Mouse (Mus musculus): ENCODE measurements around the gene Olfr45. TPM values are rescaled to one million over a fixed set of nuclear protein-coding genes. Genes with fewer than 3 reads are reported as not detected.

Gene Olfr45
- polyA plus RNA-seq, 1 experiment from 2014 or later = not detected

GRCm38 (mm10) chr7:140725558-140725957 is 43.8 kb downstream of the Olfr45 start:
- Histone ChIP-seq H3K36me3 (no peaks in the 10 kb centered on the region), H3K9ac (no peak overlapping the region), H3K4me2 (replicated peaks) (no peak overlapping the region), H3K9me3 (replicated peaks) (0 out of 2 replicates have a peak, but pooled peaks cover 3% of the 10 kb centered on the region), H3K27ac (replicated peaks) (no peak overlapping the region), H3K4me3 (replicated peaks) (no peak overlapping the region), H3K27me3 (no peaks in the 10 kb centered on the region), H3K4me1 (no peaks in the 10 kb centered on the region)
- no peak for ATAC-seq (ENCODE audit: insufficient number of reproducible peaks, low FRiP score, low TSS enrichment, low read depth)

GRCm38 (mm10) chr7:140733162-140733561 is 51.4 kb downstream of the Olfr45 start:
- H3K4me1 ChIP-seq = no peaks in the 10 kb centered on the region
- no peak overlapping the region for H3K27ac ChIP-seq (replicated peaks)
- H3K4me2 ChIP-seq (replicated peaks) = no peak overlapping the region
- H3K36me3 ChIP-seq = no peaks in the 10 kb centered on the region
- no peak overlapping the region for H3K4me3 ChIP-seq (replicated peaks)
- H3K9ac ChIP-seq = no peak overlapping the region
- 0 out of 2 replicates have a peak, but pooled peaks cover 1% of the 10 kb centered on the region for H3K9me3 ChIP-seq (replicated peaks)
- WGBS = 73% methylated on average over 2 of the region's 2 CpGs
- no peaks in the 10 kb centered on the region for H3K27me3 ChIP-seq
- ATAC-seq (ENCODE audit: insufficient number of reproducible peaks, low FRiP score, low TSS enrichment, low read depth) = no peak

Other genes starting within 250 kb of the Olfr45 start
- 0.09 and 0.19 TPM in 2 replicates for gene Olfr533, start 218.6 kb upstream of the Olfr45 start, polyA plus RNA-seq (2015; fragmentation: Nextera tagmentation; extraction: Ambion mirVana)
- gene Olfr535, start 197.7 kb upstream of the Olfr45 start, polyA plus RNA-seq (2015; fragmentation: Nextera tagmentation; extraction: Ambion mirVana) = not detected in 2 replicates
- 0.76 TPM in 1 of 2 replicates, not detected in the other for gene Olfr536, start 174.6 kb upstream of the Olfr45 start, polyA plus RNA-seq (2015; fragmentation: Nextera tagmentation; extraction: Ambion mirVana)
- gene Olfr538, start 114.1 kb upstream of the Olfr45 start, polyA plus RNA-seq (2015; fragmentation: Nextera tagmentation; extraction: Ambion mirVana) = not detected in 2 replicates
- gene Olfr46, start 80.7 kb upstream of the Olfr45 start, polyA plus RNA-seq (2015; fragmentation: Nextera tagmentation; extraction: Ambion mirVana) = not detected in 2 replicates
- gene Olfr61, start 53.0 kb upstream of the Olfr45 start, polyA plus RNA-seq (2015; fragmentation: Nextera tagmentation; extraction: Ambion mirVana) = not detected in 2 replicates
- not detected in 2 replicates for gene Olfr53, start 35.5 kb upstream of the Olfr45 start, polyA plus RNA-seq (2015; fragmentation: Nextera tagmentation; extraction: Ambion mirVana)
- not detected in 2 replicates for gene Olfr539, start 22.0 kb upstream of the Olfr45 start, polyA plus RNA-seq (2015; fragmentation: Nextera tagmentation; extraction: Ambion mirVana)
- not detected in 2 replicates for gene Olfr541, start 15.3 kb downstream of the Olfr45 start, polyA plus RNA-seq (2015; fragmentation: Nextera tagmentation; extraction: Ambion mirVana)
- gene Cyp2e1, start 81.8 kb downstream of the Olfr45 start, polyA plus RNA-seq (2015; fragmentation: Nextera tagmentation; extraction: Ambion mirVana) = not detected in 2 replicates
- gene Syce1, start 105.9 kb downstream of the Olfr45 start, polyA plus RNA-seq (2015; fragmentation: Nextera tagmentation; extraction: Ambion mirVana) = 0.19 TPM in 1 of 2 replicates, not detected in the other
- gene Zfp941, start 140.2 kb downstream of the Olfr45 start, polyA plus RNA-seq (2015; fragmentation: Nextera tagmentation; extraction: Ambion mirVana) = 0.56 and 0.87 TPM in 2 replicates
- 38.8 and 42.6 TPM in 2 replicates for gene Urah, start 153.1 kb downstream of the Olfr45 start, polyA plus RNA-seq (2015; fragmentation: Nextera tagmentation; extraction: Ambion mirVana)
- 2.3 and 8.5 TPM in 2 replicates for gene Scgb1c1, start 163.6 kb downstream of the Olfr45 start, polyA plus RNA-seq (2015; fragmentation: Nextera tagmentation; extraction: Ambion mirVana)
- 0.20 and 0.48 TPM in 2 replicates for gene Odf3, start 165.9 kb downstream of the Olfr45 start, polyA plus RNA-seq (2015; fragmentation: Nextera tagmentation; extraction: Ambion mirVana)
- gene Gm45785, start 174.4 kb downstream of the Olfr45 start, polyA plus RNA-seq (2015; fragmentation: Nextera tagmentation; extraction: Ambion mirVana) = not detected in 2 replicates
- gene Ric8a, start 175.0 kb downstream of the Olfr45 start, polyA plus RNA-seq (2015; fragmentation: Nextera tagmentation; extraction: Ambion mirVana) = 78.8 and 86.1 TPM in 2 replicates
- 64.2 and 67.5 TPM in 2 replicates for gene Bet1l, start 175.6 kb downstream of the Olfr45 start, polyA plus RNA-seq (2015; fragmentation: Nextera tagmentation; extraction: Ambion mirVana)
- 206 and 209 TPM in 2 replicates for gene Psmd13, start 200.0 kb downstream of the Olfr45 start, polyA plus RNA-seq (2015; fragmentation: Nextera tagmentation; extraction: Ambion mirVana)
- gene Sirt3, start 200.4 kb downstream of the Olfr45 start, polyA plus RNA-seq (2015; fragmentation: Nextera tagmentation; extraction: Ambion mirVana) = 25.1 and 27.4 TPM in 2 replicates
- 23.3 and 34.9 TPM in 2 replicates for gene Cox8b, start 218.5 kb downstream of the Olfr45 start, polyA plus RNA-seq (2015; fragmentation: Nextera tagmentation; extraction: Ambion mirVana)
- gene Nlrp6, start 239.0 kb downstream of the Olfr45 start, polyA plus RNA-seq (2015; fragmentation: Nextera tagmentation; extraction: Ambion mirVana) = 0.07 and 0.25 TPM in 2 replicates